Mouse (Mus musculus): ENCODE data around the gene Wdpcp. TPM values are rescaled to one million over a fixed set of nuclear protein-coding genes. Genes with fewer than 3 reads are reported as not detected.
A peak's percentile ranks its signal among the peaks of the same experiment; 100 is the strongest.
"Not testable (repeated sequence)": the region's sequence is repeated elsewhere in the genome, so short reads cannot be mapped to it uniquely, and the experiment has no call there.

The Wdpcp gene
- 10 to 100 TPM; 12.7 to 16.4 (median 14.1) TPM for total RNA-seq (2022)

DNA sequence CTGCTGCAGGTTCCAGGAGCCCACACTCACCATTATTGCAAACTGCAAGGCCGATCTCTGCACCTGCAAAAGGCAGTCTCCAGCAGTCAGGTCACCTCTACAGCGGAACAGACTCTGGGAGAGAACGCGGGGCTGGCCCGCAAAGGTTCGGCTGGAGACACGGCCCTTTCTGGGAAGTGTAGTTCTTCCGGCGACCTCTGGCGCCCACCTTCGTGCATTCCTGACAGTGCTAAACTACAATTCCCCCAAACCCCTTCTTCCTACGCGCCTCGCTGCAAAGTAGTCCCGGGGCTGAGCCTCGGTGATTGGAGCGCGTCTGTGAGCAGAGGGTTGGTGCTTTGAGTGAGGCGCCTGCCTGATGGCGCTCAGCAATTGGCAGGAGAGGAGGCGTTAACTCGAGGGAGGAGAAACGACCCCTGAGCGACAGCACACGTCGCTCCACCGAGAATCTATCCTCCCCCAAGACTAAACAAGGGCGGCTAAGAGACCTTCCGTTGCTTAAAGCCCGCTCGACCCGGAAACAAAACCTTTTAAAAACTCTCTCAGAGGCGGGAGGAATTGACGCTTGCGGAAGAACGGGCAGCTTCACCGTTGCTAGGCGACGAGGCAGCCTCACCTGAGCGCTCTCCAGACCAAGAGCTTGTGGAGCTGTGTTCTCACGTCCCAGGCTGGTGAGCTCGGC, at the start of gene Wdpcp, which contains the start of gene Mdh1:
Wdpcp (plus strand) TSS at position 536 of the 682 bp plus-strand sequence.
Mdh1 (minus strand) TSS at position 668 of the 682 bp plus-strand sequence.
- DNase-seq (ENCODE audit: low spot score in 2 of 2): peak; percentile 88 to 98

DNA sequence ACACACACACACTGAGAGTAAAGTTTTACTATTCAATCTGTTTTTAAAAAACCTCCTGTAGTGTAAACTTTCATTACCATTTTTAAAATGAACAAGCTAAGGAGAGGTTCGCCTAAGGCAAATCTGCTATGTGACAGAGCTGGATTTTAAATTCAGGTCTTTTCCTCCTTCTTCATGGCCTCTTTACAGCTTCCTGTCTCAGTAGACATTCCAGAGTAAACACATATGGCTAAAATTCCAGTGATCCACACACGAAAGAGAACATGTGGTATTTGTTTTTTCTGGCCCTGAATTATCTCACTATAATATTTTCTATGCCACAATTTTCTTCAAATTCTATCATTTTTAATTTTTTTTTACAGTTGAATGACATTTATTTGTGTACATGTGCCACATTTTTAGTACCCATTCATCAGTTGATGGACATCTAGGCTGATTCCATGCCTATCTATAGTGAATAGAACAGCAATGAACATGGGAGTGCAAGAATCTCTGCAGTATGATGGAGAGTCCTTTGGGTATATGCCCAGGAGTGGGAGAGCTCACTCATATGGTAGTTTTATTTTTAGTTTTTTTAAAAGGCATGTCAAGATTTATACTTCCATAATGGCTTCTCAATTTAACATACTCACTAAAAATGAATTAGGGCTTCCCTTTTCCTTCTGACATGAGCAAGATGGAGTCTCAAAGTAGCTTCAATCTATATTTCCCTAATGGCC, 43.2 kb upstream of the Wdpcp start:
- no peak for DNase-seq (ENCODE audit: low spot score in 2 of 2)

DNA sequence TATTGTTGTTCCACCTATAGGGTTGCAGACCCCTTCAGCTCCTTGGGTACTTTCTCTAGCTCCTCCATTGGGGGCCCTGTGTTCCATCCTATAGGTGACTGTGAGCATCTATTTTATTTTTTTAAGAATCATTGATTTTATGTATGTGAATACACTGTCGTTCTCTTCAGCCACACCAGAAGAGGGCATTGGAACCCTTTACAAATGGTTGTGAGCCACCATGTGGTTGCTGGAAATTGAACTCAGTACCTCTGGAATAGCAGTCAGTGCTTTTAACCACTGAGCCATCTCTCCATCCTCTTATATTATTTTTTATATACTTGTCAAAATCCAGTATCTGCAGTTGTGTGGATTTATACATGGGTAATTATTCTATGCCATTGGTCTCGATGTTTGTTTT, 41.2 kb upstream of the Wdpcp start:
- DNase-seq (ENCODE audit: low spot score in 2 of 2): not testable (repeated sequence)

DNA sequence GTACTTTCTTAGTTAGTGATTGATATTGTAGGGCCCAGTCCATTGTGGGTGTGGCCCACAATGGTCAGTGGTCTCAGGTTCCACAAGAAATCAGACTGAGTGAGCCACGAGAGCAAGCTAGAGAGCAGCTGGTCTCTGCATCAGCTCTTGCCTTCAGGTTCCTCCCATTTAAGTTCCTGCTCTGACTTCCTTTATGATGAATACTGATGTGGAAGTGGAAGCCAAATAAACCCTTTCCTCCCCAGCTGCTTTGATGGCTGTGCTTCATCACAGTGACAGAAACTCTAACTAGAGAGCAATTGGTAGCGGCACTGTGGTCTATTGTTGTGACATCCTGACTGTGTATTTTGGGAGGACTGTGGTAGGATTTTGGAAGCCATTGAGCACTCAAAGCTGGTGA, 32.0 kb upstream of the Wdpcp start:
- DNase-seq (ENCODE audit: low spot score in 2 of 2): no peak

- DNase-seq (ENCODE audit: low spot score in 2 of 2): no peak
Observed at GRCm38 (mm10) chr11:21540622-21541021, 31.4 kb upstream of the Wdpcp start.

DNA sequence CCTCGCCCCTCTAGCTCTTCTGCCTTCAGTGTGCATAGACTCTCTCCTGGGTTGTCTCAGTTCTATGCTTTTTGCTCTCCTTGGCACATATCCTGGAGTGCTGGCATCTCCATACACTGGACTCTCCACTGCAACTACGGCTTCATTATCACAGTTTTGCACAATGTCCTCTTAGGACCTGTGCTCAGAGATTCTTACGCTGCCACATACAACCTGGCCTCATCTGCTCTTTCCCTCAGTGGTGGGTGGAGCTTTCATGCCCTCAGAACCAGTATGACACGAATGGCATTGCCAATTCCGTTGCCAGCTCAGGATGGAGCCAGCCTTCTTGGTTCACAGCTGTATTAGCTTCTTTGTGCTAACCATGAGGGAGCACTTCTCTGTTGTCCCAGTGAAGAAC, 29.3 kb upstream of the Wdpcp start:
- DNase-seq (ENCODE audit: low spot score in 2 of 2): no peak

DNA sequence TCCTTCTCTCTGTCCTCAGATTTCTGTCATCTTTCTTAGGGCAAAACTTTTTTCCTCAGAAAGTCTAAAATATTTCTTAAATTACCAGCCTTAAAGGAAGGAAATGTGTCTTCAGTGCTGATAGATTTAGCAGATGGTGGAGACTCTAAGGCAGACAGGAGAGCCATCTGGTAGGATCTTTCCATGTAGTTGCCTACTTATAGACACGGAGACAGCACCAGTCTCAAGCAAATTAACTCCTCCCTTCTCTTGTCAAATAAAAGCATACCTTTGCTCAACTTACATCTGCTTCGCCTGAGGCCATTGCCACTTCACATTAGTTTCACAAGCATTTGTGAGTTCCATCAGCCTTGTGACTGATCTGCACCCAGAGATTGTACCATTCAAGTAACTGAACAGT, 27.0 kb upstream of the Wdpcp start:
- peak in 1 of 2 experiments; percentile 51 for DNase-seq (ENCODE audit: low spot score in 2 of 2)

GRCm38 (mm10) chr11:21545951-21546350, 26.1 kb upstream of the Wdpcp start:
- DNase-seq (ENCODE audit: low spot score in 2 of 2): no peak

GRCm38 (mm10) chr11:21546671-21547070, 25.4 kb upstream of the Wdpcp start:
- DNase-seq (ENCODE audit: low spot score in 2 of 2): no peak

DNA sequence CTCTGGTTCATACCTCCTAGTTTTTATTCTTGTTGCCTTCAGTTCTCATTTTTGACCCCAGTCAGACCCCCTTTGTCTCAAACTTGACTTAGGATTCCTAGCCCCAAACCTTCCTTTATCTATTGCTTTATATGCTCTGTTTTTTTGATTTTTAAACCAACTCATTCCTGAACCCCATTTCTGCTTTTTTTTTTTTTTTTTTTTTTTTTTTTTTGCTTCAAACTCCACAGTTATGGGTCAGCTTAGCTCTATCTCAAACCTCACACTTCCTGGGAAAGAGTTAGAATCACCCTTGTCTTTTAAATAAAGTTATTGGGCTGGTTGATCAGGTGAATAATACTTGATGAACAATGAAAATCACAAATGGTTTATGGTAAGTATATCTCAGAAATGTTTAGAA, 24.5 kb upstream of the Wdpcp start:
- no peak for DNase-seq (ENCODE audit: low spot score in 2 of 2)

- no peak for DNase-seq (ENCODE audit: low spot score in 2 of 2)
Observed at GRCm38 (mm10) chr11:21549052-21549451, 23.0 kb upstream of the Wdpcp start.

DNA sequence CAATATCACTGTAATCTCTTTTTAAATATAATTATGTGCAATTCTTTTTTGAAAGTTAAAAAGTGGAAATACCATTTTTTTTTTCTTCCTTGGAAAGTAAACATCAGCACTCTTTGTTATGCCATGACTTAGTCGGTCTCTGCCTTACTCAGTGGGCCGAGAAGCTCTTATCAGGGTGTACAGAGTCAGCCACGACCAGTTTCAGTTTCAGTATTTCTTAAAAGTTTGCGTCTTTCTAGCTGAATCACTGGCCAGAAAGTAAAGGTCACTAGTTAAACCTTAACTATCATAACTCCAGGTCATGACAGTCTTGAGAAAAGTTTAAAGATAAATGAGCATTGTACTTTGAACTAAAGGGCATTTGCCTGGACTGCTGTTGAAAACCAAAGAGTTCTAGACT, 22.3 kb upstream of the Wdpcp start:
- no peak for DNase-seq (ENCODE audit: low spot score in 2 of 2)

GRCm38 (mm10) chr11:21550222-21551173, 21.5 kb upstream of the Wdpcp start:
- no peak for DNase-seq (ENCODE audit: low spot score in 2 of 2)

GRCm38 (mm10) chr11:21552049-21552448, 20.0 kb upstream of the Wdpcp start:
- no peak for DNase-seq (ENCODE audit: low spot score in 2 of 2)

GRCm38 (mm10) chr11:21559727-21560126, 12.3 kb upstream of the Wdpcp start:
- DNase-seq (ENCODE audit: low spot score in 2 of 2): no peak

- DNase-seq (ENCODE audit: low spot score in 2 of 2): no peak
Observed at GRCm38 (mm10) chr11:21561347-21561746, 10.7 kb upstream of the Wdpcp start.

DNA sequence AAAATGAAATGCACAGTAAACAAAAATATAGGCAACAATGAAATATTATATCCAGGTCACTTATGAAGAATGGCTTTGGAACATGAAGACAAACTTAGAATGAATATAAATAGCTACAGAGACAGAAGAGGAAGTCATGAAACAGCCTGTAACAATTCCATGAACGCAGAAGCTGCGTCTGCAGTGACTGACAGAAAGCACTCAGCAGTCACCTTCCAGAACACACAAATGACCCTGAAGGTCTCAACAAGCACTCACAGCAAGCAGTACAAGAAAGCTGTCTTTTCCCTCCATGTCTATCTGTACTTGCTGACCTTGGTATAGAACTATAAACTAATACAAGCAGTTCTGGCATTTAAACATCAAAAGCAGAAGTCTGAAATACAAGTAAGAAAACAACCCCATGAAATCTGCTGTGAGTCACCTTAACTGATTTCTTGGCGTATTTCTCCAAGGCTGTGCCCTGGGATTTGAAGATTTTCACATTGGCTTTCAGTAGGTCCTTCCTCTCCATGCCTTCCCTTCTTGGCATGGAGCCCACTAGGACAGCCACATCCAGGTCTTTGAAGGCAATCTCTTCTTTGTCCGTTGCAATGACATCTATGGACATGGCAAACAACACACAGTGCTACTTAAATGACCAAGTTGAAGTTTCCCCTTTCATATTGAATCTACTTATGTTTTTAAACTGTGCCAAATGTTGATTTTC, 8.3 kb upstream of the Wdpcp start:
- no peak for DNase-seq (ENCODE audit: low spot score in 2 of 2)

GRCm38 (mm10) chr11:21564681-21565405, 7.2 kb upstream of the Wdpcp start:
- DNase-seq (ENCODE audit: low spot score in 2 of 2): no peak

DNA sequence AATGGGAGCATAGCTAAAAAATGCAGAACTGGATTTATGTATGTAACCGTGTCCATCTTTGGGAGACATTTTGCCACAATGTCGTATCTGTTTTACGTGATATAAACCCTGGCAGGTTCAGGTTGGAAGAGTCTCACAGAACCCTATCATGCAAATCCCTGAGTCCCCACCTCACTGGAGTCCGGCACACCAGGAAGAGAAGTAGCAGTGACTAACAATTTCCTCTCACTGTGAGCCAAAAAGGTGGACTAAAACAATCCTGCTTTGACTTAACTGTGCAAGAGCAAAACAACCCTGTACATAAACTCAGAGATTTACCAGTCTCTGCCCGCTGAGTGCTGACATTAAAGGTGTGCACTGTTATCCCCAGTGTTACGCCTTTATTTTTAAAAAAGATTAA, 5.1 kb upstream of the Wdpcp start:
- no peak for DNase-seq (ENCODE audit: low spot score in 2 of 2)

DNA sequence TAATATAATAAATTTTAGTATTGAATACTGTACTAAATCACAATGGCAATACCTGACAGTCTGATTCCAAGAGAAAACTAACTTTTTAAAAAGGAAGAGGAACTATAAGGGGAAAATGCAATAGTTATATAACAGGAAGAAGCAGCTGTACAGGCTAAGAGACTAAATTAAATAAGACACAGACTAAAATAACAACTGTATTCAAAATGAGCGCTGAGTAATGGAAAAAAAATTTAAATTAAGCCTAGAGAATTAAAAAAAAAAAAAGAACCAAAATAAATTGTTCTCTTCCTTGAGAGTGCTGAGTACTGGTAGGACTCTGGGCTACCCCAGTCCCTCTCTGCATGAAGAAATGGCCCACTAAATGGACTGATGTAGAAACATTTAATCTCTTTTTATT, 4.3 kb upstream of the Wdpcp start:
- no peak for DNase-seq (ENCODE audit: low spot score in 2 of 2)

GRCm38 (mm10) chr11:21569002-21569401, 3.0 kb upstream of the Wdpcp start:
- no peak for DNase-seq (ENCODE audit: low spot score in 2 of 2)

All from left cerebral cortex, adult 8-10 months (tissue).